Mouse (Mus musculus) embryonic facial prominence, embryonic 11.5 days (tissue): ENCODE measurements around the gene Sik1. TPM values are rescaled to one million over a fixed set of nuclear protein-coding genes. Genes with fewer than 3 reads are reported as not detected.

Experiments
- ATAC-seq: fragments of 200-750 bp; cut with Nextera tagmentation; replicated peaks from 2 replicates; pipeline ENCODE4 v1.8.0; 2017; ENCODE audit warnings: low read depth; ENCODE audit not compliant: insufficient number of reproducible peaks, low FRiP score, low TSS enrichment
- DNase-seq: peaks from one replicate; pipeline ENCODE4 v3.0.0-alpha.2; 2015; ENCODE audit warnings: low spot score
- H3K27ac ChIP-seq: fragments of 300-500 bp; sonication (generic); replicated peaks from 2 replicates; pipeline ENCODE4 v1.5.1; 2014; ENCODE audit warnings: mild to moderate bottlenecking, low read depth, low read length, control low read depth
- H3K27me3 ChIP-seq: fragments of 300-500 bp; sonication (generic); 2 replicates; pipeline ENCODE4 v1.6.1; 2014; ENCODE audit warnings: mild to moderate bottlenecking, low read length, moderate library complexity, mixed read lengths; ENCODE audit not compliant: control insufficient read depth, insufficient read depth
- H3K36me3 ChIP-seq: fragments of 300-500 bp; sonication (generic); replicated peaks from 2 replicates; pipeline ENCODE4 v1.6.1; 2014; ENCODE audit warnings: low read depth, mild to moderate bottlenecking, low read length, moderate library complexity, mixed read lengths; ENCODE audit not compliant: control insufficient read depth, insufficient read depth
- H3K4me1 ChIP-seq: fragments of 300-500 bp; sonication (generic); 2 replicates; pipeline ENCODE4 v1.6.1; 2014; ENCODE audit warnings: low read length, mixed read lengths; ENCODE audit not compliant: control insufficient read depth, insufficient read depth
- H3K4me2 ChIP-seq: fragments of 300-500 bp; sonication (generic); 2 replicates; pipeline ENCODE4 v1.6.1; 2014; ENCODE audit warnings: low read depth, mild to moderate bottlenecking, control low read depth, low read length, moderate library complexity
- H3K4me3 ChIP-seq: fragments of 300-500 bp; sonication (generic); 2 replicates; pipeline ENCODE4 v1.5.1; 2014; ENCODE audit warnings: low read depth, low read length, control low read depth
- H3K9ac ChIP-seq: fragments of 300-500 bp; sonication (generic); replicated peaks from 2 replicates; pipeline ENCODE4 v1.6.1; 2014; ENCODE audit warnings: mild to moderate bottlenecking, control low read depth, low read length
- H3K9me3 ChIP-seq: fragments of 300-500 bp; sonication (generic); replicated peaks from 2 replicates; pipeline ENCODE4 v1.6.1; 2016; ENCODE audit warnings: mild to moderate bottlenecking, low read length, inconsistent platforms, mixed read lengths; ENCODE audit not compliant: control insufficient read depth
- WGBS: fragments of 180-500 bp; shearing (Covaris S2); extraction: QIAGEN DNeasy Blood & Tissue Kit; methylation state at CpG from one replicate; pipeline ENCODE4 v1.1.7; 2014; 5-methylcytosine and 5-hydroxymethylcytosine counted together
- polyA plus RNA-seq: library from polyadenylated mRNA; unstranded; fragments of >200 nt; fragmentation: Nextera tagmentation; extraction: Ambion mirVana; gene quantifications from 2 replicates; pipeline ENCODE4 v1.2.1, GENCODE M21; 2014

Gene Sik1
- polyA plus RNA-seq, 1 experiment from 2014 or later = 10.5 TPM

GRCm38 (mm10) chr17:31873185-31873870 lies 17.7 kb upstream of the Sik1 start:
- Histone ChIP-seq H3K27me3 (no peaks in the 10 kb centered on the region), H3K36me3 (no peaks in the 10 kb centered on the region), H3K9ac (no peak overlapping the region), H3K27ac (no peak overlapping the region), H3K4me2 (no peak overlapping the region), H3K4me3 (no peak overlapping the region), H3K4me1 (peaks cover 5% of the 10 kb centered on the region; the same call in 1 of the 2 replicates), H3K9me3 (no peaks in the 10 kb centered on the region)
- ATAC-seq = no peak
- WGBS = 84% methylated on average over 8 of the region's 8 CpGs
- DNase-seq = no peak

- H3K27ac ChIP-seq = no peak overlapping the region
- 69% methylated on average over 7 of the region's 7 CpGs for WGBS
Measured at GRCm38 (mm10) chr17:31872826-31873165, 17.2 kb upstream of the Sik1 start.

GRCm38 (mm10) chr17:31871968-31872825 lies 16.6 kb upstream of the Sik1 start:
- DNase-seq (no peak), ATAC-seq (no peak)
- Histone ChIP-seq H3K36me3 (no peaks in the 10 kb centered on the region), H3K4me3 (no peak overlapping the region), H3K4me2 (no peak overlapping the region), H3K27ac (no peak overlapping the region), H3K4me1 (peaks cover 5% of the 10 kb centered on the region; the same call in 1 of the 2 replicates), H3K27me3 (no peaks in the 10 kb centered on the region), H3K9me3 (no peaks in the 10 kb centered on the region), H3K9ac (no peak overlapping the region)
- 80% methylated on average over 14 of the region's 14 CpGs for WGBS

More at GRCm38 (mm10) chr17:31872826-31873165, 17.2 kb upstream of the Sik1 start:
- H3K27me3 ChIP-seq = no peaks in the 10 kb centered on the region
- H3K9ac ChIP-seq = no peak overlapping the region
- no peak overlapping the region for H3K4me2 ChIP-seq
- no peaks in the 10 kb centered on the region for H3K36me3 ChIP-seq
- ATAC-seq = no peak
- no peak for DNase-seq
- H3K4me1 ChIP-seq = peaks cover 5% of the 10 kb centered on the region; the same call in 1 of the 2 replicates
- H3K4me3 ChIP-seq = no peak overlapping the region
- H3K9me3 ChIP-seq = no peaks in the 10 kb centered on the region

GRCm38 (mm10) chr17:31870931-31871421 lies 15.4 kb upstream of the Sik1 start:
- H3K27ac ChIP-seq = no peak overlapping the region
- no peak overlapping the region; the same call in 1 of the 2 replicates for H3K9ac ChIP-seq
- WGBS = 15% methylated on average over 13 of the region's 13 CpGs
- H3K4me2 ChIP-seq = peak overlapping the region; percentile 10
- no peaks in the 10 kb centered on the region for H3K27me3 ChIP-seq
- H3K4me3 ChIP-seq = no peak overlapping the region
- DNase-seq (peak; percentile 74), ATAC-seq (peak; percentile 67)
- H3K9me3 ChIP-seq = no peaks in the 10 kb centered on the region
- peaks cover 5% of the 10 kb centered on the region; the same call in 1 of the 2 replicates for H3K4me1 ChIP-seq
- no peaks in the 10 kb centered on the region for H3K36me3 ChIP-seq

GRCm38 (mm10) chr17:31870446-31870845 lies 14.8 kb upstream of the Sik1 start:
- Histone ChIP-seq H3K27me3 (no peaks in the 10 kb centered on the region), H3K36me3 (no peaks in the 10 kb centered on the region), H3K4me3 (no peak overlapping the region), H3K4me1 (peaks cover 5% of the 10 kb centered on the region; the same call in 1 of the 2 replicates), H3K9me3 (no peaks in the 10 kb centered on the region), H3K9ac (no peak overlapping the region), H3K27ac (no peak overlapping the region), H3K4me2 (no peak overlapping the region)
- ATAC-seq (no peak), DNase-seq (no peak)
- WGBS = 79% methylated on average over 9 of the region's 9 CpGs

GRCm38 (mm10) chr17:31868076-31868475 lies 12.5 kb upstream of the Sik1 start:
- DNase-seq (no peak), ATAC-seq (no peak)
- H3K27me3 ChIP-seq = no peaks in the 10 kb centered on the region
- H3K4me3 ChIP-seq = no peak overlapping the region
- H3K4me2 ChIP-seq = no peak overlapping the region
- no peaks in the 10 kb centered on the region for H3K36me3 ChIP-seq
- 93% methylated on average over 4 of the region's 4 CpGs for WGBS
- no peak overlapping the region for H3K9ac ChIP-seq
- H3K27ac ChIP-seq = no peak overlapping the region
- peaks cover 5% of the 10 kb centered on the region; the same call in 1 of the 2 replicates for H3K4me1 ChIP-seq
- no peaks in the 10 kb centered on the region for H3K9me3 ChIP-seq

- peaks cover 5% of the 10 kb centered on the region; the same call in 1 of the 2 replicates for H3K4me1 ChIP-seq
- DNase-seq = no peak
- 92% methylated on average over 7 of the region's 7 CpGs for WGBS
Measured at GRCm38 (mm10) chr17:31867061-31867460, 11.5 kb upstream of the Sik1 start.

GRCm38 (mm10) chr17:31865636-31866035 lies 10.0 kb upstream of the Sik1 start:
- Histone ChIP-seq H3K27ac (no peak overlapping the region), H3K4me2 (no peak overlapping the region), H3K4me3 (no peak overlapping the region), H3K4me1 (no peaks in the 10 kb centered on the region), H3K9ac (no peak overlapping the region), H3K27me3 (no peaks in the 10 kb centered on the region), H3K9me3 (no peaks in the 10 kb centered on the region), H3K36me3 (no peaks in the 10 kb centered on the region)
- ATAC-seq (no peak), DNase-seq (no peak)
- 78% methylated on average over 7 of the region's 7 CpGs for WGBS

More at GRCm38 (mm10) chr17:31867061-31867460, 11.5 kb upstream of the Sik1 start:
- no peaks in the 10 kb centered on the region for H3K9me3 ChIP-seq
- no peak overlapping the region for H3K27ac ChIP-seq
- H3K9ac ChIP-seq = no peak overlapping the region
- no peaks in the 10 kb centered on the region for H3K36me3 ChIP-seq
- no peak overlapping the region for H3K4me2 ChIP-seq
- no peak overlapping the region for H3K4me3 ChIP-seq
- no peaks in the 10 kb centered on the region for H3K27me3 ChIP-seq
- ATAC-seq = no peak
